Mouse (Mus musculus): ENCODE measurements around the gene Itgb1.

Gene Itgb1

DNA sequence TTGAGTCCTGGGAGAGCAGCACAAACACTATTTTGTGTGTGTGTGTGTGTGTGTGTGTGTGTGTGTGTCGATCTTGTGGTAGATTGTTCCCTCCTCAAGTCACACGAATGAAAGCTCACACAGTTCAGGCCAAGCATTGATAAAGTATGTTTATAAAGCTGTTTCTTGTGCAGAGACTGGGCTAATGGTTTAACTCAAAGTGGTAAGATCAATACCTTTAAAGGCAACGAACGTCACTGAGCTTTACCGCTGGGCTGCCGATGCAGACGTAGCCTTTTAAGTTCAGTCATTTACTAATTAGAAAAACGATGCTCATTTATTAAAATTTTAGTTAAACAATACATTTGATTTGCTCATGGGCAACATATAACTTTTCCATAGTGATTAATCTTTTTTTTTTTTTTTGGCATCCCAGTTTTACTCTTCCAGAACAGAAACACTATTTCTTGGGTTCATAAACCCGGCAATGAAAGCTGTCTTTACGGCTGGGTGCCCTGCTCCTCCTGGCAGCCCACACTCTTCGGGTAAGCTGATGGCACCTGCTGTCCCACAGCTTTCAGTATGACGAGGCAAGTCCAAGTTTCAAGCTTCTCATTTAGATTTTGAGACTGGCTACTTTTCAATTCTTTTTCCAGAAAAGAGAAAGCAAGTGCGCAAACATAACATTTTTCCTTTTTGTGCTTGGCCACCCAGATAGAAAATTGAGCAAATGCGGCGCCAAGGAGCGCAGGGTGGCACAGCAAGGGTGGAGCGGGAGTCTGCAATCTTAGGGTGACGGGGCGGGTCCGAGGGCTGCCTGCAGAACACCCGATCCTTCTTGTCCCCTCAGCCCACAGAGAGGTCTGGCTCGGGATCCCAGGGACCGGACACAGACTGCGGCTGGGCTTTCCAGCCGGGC is 596 bp upstream of the Itgb1 start:
- no peak for DNase-seq

DNA sequence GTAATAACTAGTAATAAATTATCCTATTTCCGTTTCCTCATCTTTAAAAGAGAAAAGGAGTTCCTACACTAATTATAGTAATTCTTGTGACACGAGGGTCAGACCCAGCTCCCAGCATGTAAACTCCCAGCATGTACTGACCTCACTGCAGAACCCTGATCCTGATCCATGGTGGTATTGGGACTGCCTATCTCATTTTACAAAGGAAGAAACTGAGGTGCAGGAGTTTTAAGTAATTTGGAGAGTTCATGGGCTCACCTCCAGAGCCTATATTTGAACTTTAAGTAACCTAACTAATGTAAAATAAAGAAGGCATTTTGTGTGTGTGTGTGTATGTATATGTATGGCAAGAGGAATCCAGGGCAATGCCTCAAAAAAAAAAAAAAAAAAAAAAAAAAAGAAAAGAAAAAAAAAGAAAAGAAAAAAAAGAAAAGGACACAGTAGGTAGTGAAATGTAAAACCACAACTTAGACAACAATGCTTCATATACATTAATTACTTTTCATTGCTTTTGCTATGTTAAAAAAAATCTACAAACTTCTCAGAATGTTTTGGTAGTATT is 1.1 kb downstream of the Itgb1 start:
- no peak for DNase-seq

DNA sequence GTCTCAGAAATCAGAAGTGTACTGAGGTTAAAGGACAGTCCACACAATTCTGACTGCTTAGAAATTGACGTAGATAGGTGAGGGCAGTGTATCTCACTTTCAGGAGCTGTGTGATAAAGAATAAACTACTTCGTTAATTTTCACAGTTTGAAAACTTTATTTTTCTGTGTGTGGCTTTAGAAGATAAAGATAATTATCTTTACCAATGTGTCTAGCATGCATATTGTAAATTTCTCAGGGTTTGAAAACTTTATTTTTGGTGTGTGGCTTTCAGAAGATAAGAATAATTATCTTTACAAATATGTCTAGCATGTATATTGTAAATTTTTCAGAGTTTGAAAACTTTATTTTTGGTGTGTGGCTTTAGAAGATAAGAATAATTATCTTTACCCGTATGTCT is 3.2 kb downstream of the Itgb1 start:
- DNase-seq, result no peak

DNA sequence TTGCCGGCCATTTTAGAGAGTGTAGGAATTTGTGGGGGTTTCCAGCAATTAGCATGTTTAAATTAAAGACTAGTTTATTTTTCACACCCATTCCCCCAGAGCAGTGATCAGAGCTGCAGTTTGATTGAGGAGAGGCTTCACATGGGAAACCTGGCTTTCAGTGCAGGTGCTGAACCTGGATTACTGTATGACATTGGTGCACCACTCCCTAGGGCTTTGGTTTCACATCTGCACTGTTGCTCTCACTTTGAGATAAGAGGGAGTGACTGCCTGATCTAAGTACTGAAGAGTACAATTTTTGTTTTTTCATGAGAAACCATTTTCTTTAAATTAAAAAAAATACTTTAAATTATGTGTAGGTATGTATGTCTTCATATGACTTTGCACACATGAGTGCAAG is 4.6 kb downstream of the Itgb1 start:
- no peak for DNase-seq

DNA sequence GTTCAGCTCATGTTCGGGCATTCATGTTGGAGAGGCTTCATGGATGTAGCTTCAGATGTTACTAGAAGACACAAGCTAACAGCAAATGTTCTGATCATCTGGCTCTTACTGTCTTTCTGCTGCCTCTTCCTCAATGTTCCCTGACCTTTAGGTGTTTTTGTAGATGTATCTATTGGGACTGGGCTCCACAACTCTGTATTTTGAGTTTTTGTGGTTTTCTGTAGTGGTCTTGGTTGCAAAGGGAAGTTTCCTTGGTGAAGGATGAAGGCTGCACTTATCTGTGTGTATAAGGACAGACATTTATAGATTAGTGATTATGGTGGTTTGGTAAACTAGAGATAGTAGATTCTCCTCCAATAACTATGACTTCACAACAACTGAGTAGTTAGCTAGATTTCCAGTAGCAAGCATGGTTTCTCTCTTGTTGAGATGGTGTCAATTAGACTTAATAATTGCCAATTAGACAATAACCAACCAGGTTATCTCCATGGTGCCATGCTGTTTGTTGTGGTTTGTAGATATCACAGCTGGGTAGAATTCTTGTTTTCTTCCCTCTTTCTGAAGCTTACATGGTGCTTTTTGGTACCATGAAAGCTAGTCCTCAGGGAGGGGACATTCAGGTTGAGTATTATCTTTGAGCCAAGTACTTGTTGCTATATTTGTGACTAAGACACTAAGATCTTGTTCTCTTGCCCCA is 11.4 kb downstream of the Itgb1 start:
- no peak for DNase-seq

DNA sequence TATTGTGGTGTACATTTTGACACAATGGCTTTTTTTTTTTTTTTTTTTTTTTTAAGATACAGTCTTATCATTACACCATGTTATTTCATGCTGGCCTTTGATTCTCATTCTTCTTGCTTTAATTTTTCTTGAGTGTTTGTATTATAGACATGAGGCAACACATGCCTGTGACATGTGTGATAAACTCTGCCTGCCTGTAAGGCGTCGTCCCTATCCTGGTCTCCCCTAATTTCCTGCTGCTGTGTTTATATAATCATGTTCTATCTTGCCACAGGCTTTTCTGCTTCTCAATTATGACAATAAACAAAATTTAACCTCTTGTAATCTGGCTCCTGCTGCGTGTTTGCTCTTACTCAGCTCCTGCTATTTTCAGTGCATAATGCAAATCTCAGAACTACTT is 12.5 kb downstream of the Itgb1 start:
- no peak for DNase-seq

DNA sequence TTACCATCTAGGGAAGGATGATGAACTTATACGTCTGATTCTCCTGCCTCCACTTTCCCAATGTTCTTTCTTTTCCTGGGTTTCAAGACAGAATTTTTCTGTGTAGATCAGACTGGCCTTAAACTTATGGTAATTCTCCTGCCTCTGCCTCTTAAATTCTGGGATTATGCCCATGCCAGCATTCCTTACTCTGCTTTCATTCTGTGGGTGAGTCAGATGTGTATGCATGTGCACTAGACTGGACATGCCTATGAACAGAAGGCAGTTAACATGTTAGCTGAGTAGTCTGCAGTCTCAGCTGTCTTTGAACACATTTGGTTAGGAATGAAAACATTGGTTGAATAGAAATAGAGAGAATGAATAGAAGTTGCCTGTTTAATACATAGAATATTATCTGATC is 18.9 kb downstream of the Itgb1 start:
- DNase-seq, result no peak

DNA sequence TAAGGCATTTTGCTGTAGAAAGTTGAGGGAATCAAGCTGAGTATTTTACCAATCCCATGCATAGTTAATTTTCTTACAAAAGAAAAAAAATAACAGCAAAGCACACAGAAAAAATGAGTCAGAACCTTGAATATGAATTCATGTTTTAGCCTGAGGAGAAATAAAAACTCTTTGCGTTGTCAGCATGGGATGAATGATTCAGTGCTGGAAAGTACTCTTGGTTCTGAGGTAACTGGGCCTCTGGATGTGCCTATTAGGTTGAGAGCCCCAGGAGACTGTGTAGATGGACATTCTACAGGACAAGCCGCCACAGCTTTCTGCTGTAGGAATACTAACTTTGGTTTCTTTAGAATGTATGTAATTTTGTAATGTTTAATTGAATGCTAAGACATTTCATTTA is 19.4 kb downstream of the Itgb1 start:
- no peak for DNase-seq

DNA sequence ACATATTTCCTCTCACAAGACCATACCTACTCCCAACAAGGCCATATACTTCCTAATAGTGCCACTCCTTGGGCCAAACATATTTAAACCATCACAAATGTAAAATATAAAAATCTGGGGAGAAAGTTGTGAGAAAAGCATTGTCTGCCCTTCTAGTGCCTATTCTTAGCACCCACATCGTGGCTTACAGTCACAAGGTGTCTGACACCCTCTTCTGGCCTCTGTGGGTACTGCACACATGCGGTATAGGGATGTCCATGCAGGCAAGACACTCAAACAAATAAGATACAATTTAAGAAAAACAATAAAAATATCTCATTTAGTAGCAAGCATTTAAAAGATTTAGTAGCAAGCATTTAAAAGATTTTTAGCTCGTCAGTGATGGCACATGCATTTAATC is 23.8 kb downstream of the Itgb1 start:
- DNase-seq, result peak; percentile 67

DNA sequence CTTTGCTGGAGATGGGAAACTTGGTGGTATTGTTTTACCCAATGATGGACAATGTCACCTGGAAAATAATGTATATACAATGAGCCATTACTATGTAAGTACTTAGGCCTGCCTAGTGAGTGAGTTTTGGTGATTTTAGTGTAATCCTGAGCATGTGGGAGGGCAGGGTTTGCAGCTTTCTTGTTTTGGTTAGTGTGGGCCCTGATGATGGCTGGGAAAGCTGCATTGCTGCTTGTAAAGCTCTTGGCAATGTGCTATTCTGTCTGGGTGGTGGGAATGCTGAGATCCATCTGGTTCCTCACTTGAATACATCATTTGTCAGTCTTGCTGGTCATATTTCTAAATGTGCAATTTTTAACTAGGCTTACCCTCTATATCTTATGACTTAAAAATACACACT is 30.7 kb downstream of the Itgb1 start:
- DNase-seq, result no peak

DNA sequence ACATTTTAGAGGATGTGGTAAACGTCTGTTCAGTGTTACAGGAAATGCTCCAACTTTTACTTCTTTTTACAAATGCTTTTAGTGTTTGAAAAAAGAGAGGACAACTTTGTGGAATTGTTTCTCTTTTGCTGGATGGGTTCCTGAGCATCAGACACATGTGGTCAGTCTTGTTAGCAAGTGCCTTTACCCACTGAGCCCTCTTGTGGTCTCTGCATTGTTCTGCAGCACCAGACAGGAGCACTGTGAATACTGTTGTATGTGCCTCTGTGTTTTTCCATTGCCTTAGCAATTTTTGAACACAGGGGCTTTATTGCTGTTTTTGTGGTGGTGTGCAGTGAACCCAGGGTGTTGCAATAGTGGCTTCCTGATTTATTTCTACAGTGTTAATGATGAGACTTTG is 39.4 kb downstream of the Itgb1 start:
- no peak for DNase-seq

DNA sequence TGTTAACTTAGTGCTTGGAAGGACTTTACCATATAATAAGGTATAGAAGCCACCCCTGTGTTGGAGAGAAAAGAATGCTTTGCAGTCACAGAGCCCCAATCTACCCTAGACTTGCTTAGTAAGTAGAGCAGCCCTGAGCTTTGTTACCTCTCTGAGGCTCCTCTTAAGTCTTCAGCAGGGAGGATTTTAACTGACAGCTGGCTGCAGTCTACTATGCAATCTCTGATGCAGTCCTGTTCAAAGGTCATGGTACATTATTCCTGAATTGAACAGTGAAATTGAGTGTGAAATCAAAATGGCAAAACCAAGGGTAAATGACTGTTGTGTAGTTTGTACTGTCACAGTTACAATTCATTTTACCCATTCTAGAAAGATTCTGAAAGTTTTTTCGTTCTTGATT is 41.8 kb downstream of the Itgb1 start:
- DNase-seq, result no peak

DNA sequence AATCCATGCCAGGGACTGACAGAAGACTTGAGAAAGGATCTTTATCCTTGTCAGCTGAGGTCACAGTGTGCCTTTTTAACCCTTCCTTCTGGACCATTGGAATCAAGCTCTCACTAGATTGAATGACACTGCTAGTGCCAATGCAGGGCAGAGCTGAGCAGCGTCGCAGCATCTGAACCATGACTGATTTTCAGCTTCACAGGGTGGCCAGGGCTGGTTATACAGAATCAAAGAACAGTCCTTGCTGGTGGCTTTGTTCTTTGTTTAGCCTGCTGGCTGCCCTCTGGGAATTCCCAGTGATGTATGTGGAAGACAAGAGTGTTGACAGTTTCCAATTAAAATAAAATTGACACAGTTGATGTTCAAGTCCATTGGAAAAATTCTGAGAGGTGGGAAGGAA is 46.8 kb downstream of the Itgb1 start:
- DNase-seq, result no peak

DNA sequence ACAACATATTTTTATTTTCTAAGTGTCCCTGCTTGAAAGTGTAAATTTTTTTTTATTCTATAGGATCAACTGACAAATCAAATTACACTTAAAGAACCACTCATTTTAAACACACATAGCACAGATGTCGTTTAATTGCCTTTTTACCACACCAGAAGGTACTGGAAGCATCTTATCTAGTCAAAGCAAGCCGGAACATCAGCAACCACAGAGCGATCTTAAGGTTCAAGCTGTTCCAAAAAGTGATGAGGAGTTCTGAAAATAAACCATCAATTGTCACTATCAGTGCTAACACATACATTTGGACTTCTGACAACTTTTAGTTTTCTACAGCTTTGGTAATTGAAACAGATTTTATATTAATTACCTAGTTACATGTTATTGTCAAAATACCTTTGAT is 48.7 kb downstream of the Itgb1 start:
- DNase-seq, result no peak

DNA sequence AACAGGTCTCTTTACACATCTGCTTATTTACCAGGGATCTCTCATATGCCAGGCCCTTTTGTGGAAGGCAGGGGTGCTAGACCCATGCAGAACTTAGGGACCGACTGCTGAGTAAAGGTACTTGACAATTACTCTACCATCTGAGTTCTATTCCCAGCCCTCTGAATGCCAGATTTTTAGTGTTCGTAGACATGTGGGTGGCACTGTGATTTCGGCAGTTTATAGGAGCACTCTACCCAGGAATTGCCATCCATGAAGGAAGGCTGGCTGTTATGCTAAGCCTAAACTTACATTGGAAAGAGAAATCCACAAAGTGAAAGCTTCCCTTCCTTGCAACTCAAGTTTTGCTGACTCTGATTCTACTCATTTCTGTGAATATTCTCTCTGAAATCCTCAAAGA is 50.2 kb downstream of the Itgb1 start:
- no peak for DNase-seq

Measured in kidney, adult 11 months (tissue).